Mouse (Mus musculus): ENCODE data around the gene Aqp9.

- TF ChIP-seq POLR2A (IDR thresholded peaks at IDR 0.05; ENCODE audit: borderline replicate concordance, extremely low read depth, insufficient read depth, insufficient read length, poor library complexity, severe bottlenecking) (no peak), CTCF (IDR thresholded peaks at IDR 0.05; ENCODE audit: borderline replicate concordance, extremely low read depth, insufficient read depth, insufficient read length) (no peak)
These were observed 7.4 kb downstream of the Aqp9 start for GRCm38 (mm10) chr9:71160849-71161711.

Data from brain, embryonic 14.5 days (tissue).